Mouse (Mus musculus): Measurements from ENCODE around the gene Enc1. TPM values are rescaled to one million over a fixed set of nuclear protein-coding genes. Genes with fewer than 3 reads are reported as not detected.

Gene Enc1
- polyA plus RNA-seq, 1 experiment from 2014 or later, result 0.67 TPM

DNA sequence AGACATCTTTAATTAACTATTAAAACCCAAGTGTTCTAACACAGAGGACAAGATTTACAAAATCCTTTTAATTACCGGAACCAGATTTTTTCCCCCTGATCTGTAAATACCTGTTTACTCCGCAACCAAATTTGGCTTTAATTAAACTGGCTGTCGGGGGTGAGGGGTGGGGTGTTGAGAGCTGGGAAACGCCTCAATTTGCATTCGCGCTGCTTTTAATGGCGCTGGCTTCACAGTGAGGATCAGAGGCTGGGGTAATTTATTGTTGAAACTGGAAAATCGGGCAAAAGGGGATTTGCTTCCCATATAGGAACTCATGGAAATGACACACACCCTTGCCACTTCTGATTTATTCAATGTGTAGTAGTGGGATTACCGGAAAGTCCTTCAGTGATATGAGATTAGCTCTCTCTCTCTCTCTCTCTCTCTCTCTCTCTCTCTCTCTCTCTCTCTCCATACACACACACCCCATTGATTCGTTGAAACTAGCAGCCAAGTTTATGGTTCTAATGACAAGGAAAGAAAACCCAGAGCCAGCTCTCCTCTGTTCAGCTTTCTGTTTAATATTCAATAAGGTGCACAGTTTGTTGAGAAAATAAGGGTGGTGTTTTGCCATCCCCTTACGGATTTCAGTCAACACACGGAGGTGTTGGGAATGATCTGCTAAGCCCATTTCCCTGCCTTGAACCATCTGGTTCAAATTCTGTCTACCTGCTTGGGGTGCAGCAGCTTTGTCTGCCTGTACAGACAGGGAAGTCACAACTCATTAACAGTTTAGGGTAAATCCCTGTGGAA lies 51.7 kb downstream of the Enc1 start:
- no peak for ATAC-seq (ENCODE audit: insufficient read depth)
- H3K9ac ChIP-seq, result no peak overlapping the region
- 0 out of 2 replicates have a peak, but pooled peaks cover 4% of the 10 kb centered on the region for H3K4me1 ChIP-seq (replicated peaks)
- no peaks in the 10 kb centered on the region for H3K27me3 ChIP-seq
- H3K4me3 ChIP-seq (replicated peaks), result no peak overlapping the region
- H3K4me2 ChIP-seq, result no peak overlapping the region
- 53% methylated on average over 12 of the region's 12 CpGs for WGBS (ENCODE audit: insufficient replicate concordance)
- H3K9me3 ChIP-seq (replicated peaks), result no peaks in the 10 kb centered on the region
- H3K36me3 ChIP-seq (replicated peaks), result no peaks in the 10 kb centered on the region
- no peak overlapping the region for H3K27ac ChIP-seq (replicated peaks)

DNA sequence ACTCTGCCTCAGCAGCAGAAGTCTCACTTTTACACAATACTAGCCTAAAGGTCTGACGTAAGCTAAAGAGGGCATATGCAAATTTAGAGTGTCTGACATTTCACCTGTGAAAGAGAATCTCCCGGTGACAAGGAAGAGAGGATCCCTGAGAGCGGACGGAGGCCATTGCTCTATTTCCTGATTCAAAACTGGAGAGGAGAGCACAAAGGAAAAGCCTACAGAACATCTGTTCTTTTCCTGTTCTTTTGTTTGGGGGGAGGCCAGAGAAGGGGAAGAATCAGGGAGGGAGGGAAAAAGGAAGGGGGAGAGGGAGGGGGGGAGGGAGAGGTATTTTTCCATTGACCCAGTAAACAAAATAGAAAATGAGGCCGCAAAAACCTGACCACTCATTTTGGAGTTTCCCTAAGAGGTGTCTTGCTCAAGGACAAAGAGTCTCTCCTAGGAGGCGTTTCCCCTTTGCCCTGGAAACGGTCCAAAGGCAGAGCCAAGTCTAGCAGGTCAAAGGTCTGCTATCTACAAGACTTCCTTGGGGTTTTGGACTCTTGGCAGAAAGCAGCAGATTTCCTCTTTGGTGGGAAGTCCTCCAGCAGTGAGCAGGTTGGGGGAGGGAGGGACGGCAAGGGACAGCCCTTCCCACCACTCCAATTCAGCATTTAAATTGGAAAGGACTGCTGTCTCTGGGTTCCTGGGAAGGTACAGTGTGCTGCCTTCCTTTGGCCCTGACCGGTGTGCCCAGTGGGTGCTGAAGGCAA lies 54.4 kb downstream of the Enc1 start:
- WGBS (ENCODE audit: insufficient replicate concordance), result 43% methylated on average over 9 of the region's 9 CpGs
- no peaks in the 10 kb centered on the region for H3K9me3 ChIP-seq (replicated peaks)
- ATAC-seq (ENCODE audit: insufficient read depth), result no peak
- 0 out of 2 replicates have a peak, but pooled peaks cover 7% of the 10 kb centered on the region for H3K4me1 ChIP-seq (replicated peaks)
- H3K4me3 ChIP-seq (replicated peaks), result no peak overlapping the region
- no peak overlapping the region for H3K9ac ChIP-seq
- no peaks in the 10 kb centered on the region for H3K36me3 ChIP-seq (replicated peaks)
- peak overlapping the region; percentile 10; the same call in 1 of the 2 replicates for H3K4me2 ChIP-seq
- H3K27me3 ChIP-seq, result no peaks in the 10 kb centered on the region
- no peak overlapping the region for H3K27ac ChIP-seq (replicated peaks)

DNA sequence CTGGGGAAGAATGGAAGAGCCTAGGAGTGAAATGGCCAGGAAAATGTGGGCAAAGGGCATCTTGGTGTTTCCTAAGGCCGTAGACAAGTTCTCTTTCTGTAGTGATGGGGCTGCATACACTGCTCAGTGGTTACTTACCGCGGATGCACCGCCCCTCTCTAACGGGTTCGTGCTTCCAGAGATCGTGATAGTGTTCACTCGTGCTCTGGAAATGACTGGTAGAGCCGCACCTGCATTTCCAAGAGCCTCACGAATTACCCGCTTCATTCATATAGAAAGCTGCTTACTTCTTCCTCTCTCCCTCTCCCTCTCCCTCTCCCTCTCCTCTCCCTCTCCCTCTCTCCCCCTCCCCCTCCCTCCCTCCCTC lies 54.9 kb downstream of the Enc1 start:
- H3K27ac ChIP-seq (replicated peaks), result no peak overlapping the region
- no peaks in the 10 kb centered on the region for H3K9me3 ChIP-seq (replicated peaks)
- H3K4me1 ChIP-seq (replicated peaks), result 0 out of 2 replicates have a peak, but pooled peaks cover 7% of the 10 kb centered on the region
- H3K4me2 ChIP-seq, result peak overlapping the region; percentile 10; the same call in 1 of the 2 replicates
- no peak overlapping the region for H3K4me3 ChIP-seq (replicated peaks)
- no peak for ATAC-seq (ENCODE audit: insufficient read depth)
- H3K9ac ChIP-seq, result no peak overlapping the region
- 45% methylated on average over 11 of the region's 11 CpGs for WGBS (ENCODE audit: insufficient replicate concordance)
- no peaks in the 10 kb centered on the region for H3K36me3 ChIP-seq (replicated peaks)
- no peaks in the 10 kb centered on the region for H3K27me3 ChIP-seq

DNA sequence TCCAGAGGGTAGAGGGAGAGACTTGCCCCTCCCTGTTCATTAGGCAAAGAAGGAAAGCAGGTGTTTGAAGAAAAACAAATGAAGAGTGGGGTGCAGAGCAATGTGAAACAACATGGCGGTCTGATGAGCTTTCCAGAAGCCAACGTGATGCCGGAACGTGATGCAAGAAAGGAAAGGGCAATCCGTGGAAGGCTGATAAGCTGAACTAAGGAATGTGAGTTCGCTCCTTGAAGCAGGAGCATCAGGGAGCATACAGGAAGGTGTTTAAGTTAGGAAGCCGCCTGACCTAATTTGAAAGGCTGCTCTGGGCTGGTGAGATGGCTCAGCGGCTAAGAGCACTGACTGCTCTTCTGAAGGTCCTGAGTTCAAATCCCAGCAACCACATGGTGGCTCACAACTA lies 55.4 kb downstream of the Enc1 start:
- no peaks in the 10 kb centered on the region for H3K9me3 ChIP-seq (replicated peaks)
- H3K4me1 ChIP-seq (replicated peaks), result 0 out of 2 replicates have a peak, but pooled peaks cover 7% of the 10 kb centered on the region
- no peak for ATAC-seq (ENCODE audit: insufficient read depth)
- H3K9ac ChIP-seq, result no peak overlapping the region
- WGBS (ENCODE audit: insufficient replicate concordance), result 68% methylated on average over 8 of the region's 8 CpGs
- H3K4me2 ChIP-seq, result no peak overlapping the region
- H3K4me3 ChIP-seq (replicated peaks), result no peak overlapping the region
- no peaks in the 10 kb centered on the region for H3K27me3 ChIP-seq
- no peaks in the 10 kb centered on the region for H3K36me3 ChIP-seq (replicated peaks)
- H3K27ac ChIP-seq (replicated peaks), result no peak overlapping the region

DNA sequence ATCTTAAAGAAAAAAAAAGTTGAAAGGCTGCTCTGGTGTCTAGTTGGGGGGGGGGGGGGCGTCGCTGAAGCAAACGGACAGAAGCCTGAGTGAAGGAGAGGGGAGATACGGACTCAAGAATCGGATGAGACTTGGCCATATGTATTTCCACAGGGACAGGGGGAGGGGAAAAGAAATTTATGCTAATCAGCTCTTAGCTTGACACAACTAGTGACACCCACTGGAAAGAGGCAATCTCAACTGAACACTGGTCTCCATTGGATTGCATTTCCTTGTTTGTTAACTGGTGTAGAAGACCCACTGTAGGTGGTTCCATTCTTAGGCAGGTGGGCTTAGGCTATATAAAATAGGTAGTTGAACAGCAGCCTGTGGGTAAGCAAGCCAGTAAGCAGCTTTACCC lies 55.9 kb downstream of the Enc1 start:
- H3K4me1 ChIP-seq (replicated peaks), result 0 out of 2 replicates have a peak, but pooled peaks cover 7% of the 10 kb centered on the region
- H3K4me2 ChIP-seq, result no peak overlapping the region
- H3K9ac ChIP-seq, result no peak overlapping the region
- no peak overlapping the region for H3K4me3 ChIP-seq (replicated peaks)
- WGBS (ENCODE audit: insufficient replicate concordance), result 68% methylated on average over 5 of the region's 5 CpGs
- ATAC-seq (ENCODE audit: insufficient read depth), result no peak
- H3K9me3 ChIP-seq (replicated peaks), result no peaks in the 10 kb centered on the region
- H3K27ac ChIP-seq (replicated peaks), result no peak overlapping the region
- no peaks in the 10 kb centered on the region for H3K27me3 ChIP-seq
- no peaks in the 10 kb centered on the region for H3K36me3 ChIP-seq (replicated peaks)

DNA sequence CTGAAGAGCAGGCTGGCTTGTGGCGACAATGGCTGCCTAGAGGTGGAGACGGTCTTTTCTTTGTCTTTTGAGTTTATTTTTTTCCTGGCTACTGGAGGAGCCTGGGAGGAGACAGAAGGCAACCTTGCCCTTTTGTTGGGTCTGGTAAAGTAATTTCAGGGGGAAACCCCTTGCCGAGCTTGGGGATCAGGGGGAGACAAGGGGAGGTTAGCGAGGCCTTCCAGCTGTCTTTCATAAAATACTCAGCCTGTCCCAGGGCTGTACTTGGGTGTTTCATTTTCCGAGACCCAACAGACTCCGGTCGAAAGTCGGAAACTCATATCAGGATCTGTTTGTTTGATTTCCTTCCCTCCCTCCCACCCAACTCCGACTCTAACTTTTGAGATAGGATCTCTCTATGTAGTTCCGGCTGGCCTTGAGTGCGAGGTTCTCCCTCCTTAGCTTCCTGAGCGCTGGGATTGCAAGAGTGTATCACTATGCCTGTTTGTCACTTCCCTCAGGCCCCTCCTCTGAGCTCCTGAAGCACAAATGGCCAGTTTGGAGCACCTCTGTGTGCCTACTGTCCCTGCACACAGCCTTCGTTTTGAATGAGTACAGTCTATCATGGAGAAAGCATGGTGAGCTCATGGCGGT lies 56.6 kb downstream of the Enc1 start:
- Histone ChIP-seq H3K27ac (replicated peaks) (no peak overlapping the region), H3K9me3 (replicated peaks) (no peaks in the 10 kb centered on the region), H3K9ac (no peak overlapping the region), H3K27me3 (no peaks in the 10 kb centered on the region), H3K4me1 (replicated peaks) (0 out of 2 replicates have a peak, but pooled peaks cover 7% of the 10 kb centered on the region), H3K36me3 (replicated peaks) (no peaks in the 10 kb centered on the region), H3K4me2 (no peak overlapping the region), H3K4me3 (replicated peaks) (no peak overlapping the region)
- no peak for ATAC-seq (ENCODE audit: insufficient read depth)
- WGBS (ENCODE audit: insufficient replicate concordance), result 66% methylated on average over 14 of the region's 14 CpGs

DNA sequence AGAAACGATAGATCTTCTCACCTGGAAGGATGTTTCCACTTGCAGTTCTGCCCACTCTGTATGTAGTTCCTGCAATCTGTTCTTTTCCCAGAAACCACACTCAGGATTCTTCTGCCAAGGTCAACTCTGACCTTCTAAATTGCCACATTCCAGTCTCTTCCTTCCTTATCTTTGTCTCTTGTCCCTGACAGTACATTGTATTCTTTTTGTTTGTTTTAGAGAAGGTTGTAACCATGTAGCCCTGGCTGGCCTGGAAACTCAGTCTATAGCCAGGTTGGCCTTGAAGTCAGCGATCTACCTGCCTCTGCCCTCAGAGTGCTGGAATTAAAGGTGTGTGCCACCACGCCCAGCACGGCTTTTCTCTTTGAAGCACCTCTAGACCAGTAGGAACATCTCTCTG lies 58.0 kb downstream of the Enc1 start:
- Histone ChIP-seq H3K36me3 (replicated peaks) (no peaks in the 10 kb centered on the region), H3K9me3 (replicated peaks) (no peaks in the 10 kb centered on the region), H3K27ac (replicated peaks) (no peak overlapping the region), H3K9ac (no peak overlapping the region), H3K4me3 (replicated peaks) (no peak overlapping the region), H3K27me3 (no peaks in the 10 kb centered on the region), H3K4me2 (no peak overlapping the region), H3K4me1 (replicated peaks) (0 out of 2 replicates have a peak, but pooled peaks cover 7% of the 10 kb centered on the region)
- 53% methylated on average over 4 of the region's 4 CpGs for WGBS (ENCODE audit: insufficient replicate concordance)
- ATAC-seq (ENCODE audit: insufficient read depth), result no peak

DNA sequence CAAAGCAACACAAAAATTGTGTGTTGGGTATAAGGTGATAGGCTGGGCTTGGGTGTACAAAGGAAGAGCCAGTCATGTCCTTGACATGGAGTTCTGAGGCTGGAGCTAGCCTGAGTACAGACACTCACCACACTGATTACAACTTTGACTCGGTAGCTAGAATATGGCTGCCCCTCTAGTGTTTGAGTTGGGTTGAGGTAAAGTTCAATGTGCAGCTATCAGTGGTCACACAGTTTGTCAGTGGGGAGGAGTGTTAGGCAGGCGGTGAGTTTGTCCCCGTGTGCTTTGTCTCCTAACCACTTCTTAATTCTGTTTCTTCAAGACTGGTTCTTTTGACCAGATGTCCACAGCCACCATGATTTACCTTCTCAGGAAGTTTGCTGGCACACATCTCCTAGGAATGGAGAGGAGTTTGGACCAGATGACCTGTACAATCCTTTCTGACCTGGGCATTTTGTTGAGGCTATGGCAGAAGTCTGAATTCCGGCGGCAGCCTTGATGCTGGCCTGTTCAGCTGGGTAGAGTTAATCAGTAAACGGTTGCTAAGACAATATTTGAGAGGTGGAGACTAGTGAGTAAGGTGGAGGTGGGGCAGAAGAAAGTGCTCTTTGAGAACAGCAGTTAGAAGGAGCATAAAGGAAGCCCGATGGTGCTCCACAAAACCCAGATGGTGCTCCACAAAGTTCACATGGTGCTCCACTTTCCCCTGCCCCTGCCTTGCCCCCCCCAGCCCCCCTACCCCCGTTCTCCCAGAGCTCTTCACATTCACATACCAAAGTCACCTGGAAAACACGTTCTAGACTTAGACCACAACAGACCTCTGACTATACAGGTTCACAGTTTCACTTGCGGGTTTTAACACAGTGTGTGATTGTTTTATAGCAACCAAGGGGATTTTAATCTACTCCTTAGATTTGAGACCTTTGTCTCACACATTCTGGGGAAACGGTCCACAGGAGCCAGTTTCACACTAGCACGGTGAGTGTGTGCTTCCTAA lies 59.3 kb downstream of the Enc1 start:
- ATAC-seq (ENCODE audit: insufficient read depth), result peak; percentile 78
- H3K4me2 ChIP-seq, result no peak overlapping the region; the same call in 1 of the 2 replicates
- no peaks in the 10 kb centered on the region for H3K27me3 ChIP-seq
- no peaks in the 10 kb centered on the region for H3K36me3 ChIP-seq (replicated peaks)
- WGBS (ENCODE audit: insufficient replicate concordance), result 58% methylated on average over 12 of the region's 12 CpGs
- 0 out of 2 replicates have a peak, but pooled peaks cover 7% of the 10 kb centered on the region for H3K4me1 ChIP-seq (replicated peaks)
- H3K9ac ChIP-seq, result no peak overlapping the region
- H3K27ac ChIP-seq (replicated peaks), result peak overlapping the region; percentile 81
- H3K9me3 ChIP-seq (replicated peaks), result no peaks in the 10 kb centered on the region
- no peak overlapping the region for H3K4me3 ChIP-seq (replicated peaks)
